Mouse (Mus musculus) brain, embryonic 14.5 days (tissue): ENCODE results near the gene Cep350. TPM values are rescaled to one million over a fixed set of nuclear protein-coding genes. Genes with fewer than 3 reads are reported as not detected.
"Not testable (repeated sequence)": the region's sequence is repeated elsewhere in the genome, so short reads cannot be mapped to it uniquely, and the experiment has no call there.

ENCODE experiments used
- DNase-seq: peaks from one replicate; pipeline ENCODE4 v3.0.0-alpha.2; 2011; ENCODE audit warnings: low read depth
- CTCF ChIP-seq: fragments of 200-500 bp; IDR thresholded peaks from 2 replicates; pipeline ENCODE4 v1.5.1; 2012; ENCODE audit warnings: inconsistent platforms, mild to moderate bottlenecking, moderate library complexity, borderline replicate concordance; ENCODE audit not compliant: insufficient read depth, insufficient read length; ENCODE audit errors: extremely low read depth
- POLR2A ChIP-seq: fragments of 200-500 bp; IDR thresholded peaks from 2 replicates; pipeline ENCODE4 v1.6.1; 2012; ENCODE audit warnings: mild to moderate bottlenecking, inconsistent platforms, borderline replicate concordance; ENCODE audit not compliant: poor library complexity, insufficient read depth, insufficient read length, severe bottlenecking; ENCODE audit errors: extremely low read depth
- polyA plus RNA-seq: library from polyadenylated mRNA; depleted of rRNA; stranded (reverse); fragments of >200 nt; gene quantifications from 2 replicates; pipeline ENCODE4 v1.2.3, GENCODE M21; 2012

Cep350 gene
- polyA plus RNA-seq, 1 experiment: 14.0 TPM

DNA sequence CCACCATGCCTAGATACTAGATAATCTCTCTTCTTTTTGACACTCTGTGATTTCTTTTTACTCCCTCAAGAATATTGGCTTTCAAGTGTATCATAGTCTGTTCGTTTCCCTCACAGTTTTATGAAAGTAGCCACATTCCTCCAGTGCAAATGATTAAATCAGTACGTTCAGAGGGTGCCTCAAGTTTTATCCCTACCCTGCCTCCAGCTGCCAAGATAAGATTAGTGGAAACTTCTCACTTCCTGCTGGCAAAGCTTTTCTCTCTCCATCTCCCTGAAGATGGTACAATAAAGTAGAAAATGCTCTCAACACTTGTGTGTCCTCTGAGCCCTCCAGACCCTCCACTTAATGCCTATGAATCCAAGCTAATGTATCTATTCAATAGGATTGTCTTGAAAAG is 1.9 kb upstream of the Cep350 start:
- DNase-seq: no peak
- TF ChIP-seq POLR2A (no peak), CTCF (no peak)

DNA sequence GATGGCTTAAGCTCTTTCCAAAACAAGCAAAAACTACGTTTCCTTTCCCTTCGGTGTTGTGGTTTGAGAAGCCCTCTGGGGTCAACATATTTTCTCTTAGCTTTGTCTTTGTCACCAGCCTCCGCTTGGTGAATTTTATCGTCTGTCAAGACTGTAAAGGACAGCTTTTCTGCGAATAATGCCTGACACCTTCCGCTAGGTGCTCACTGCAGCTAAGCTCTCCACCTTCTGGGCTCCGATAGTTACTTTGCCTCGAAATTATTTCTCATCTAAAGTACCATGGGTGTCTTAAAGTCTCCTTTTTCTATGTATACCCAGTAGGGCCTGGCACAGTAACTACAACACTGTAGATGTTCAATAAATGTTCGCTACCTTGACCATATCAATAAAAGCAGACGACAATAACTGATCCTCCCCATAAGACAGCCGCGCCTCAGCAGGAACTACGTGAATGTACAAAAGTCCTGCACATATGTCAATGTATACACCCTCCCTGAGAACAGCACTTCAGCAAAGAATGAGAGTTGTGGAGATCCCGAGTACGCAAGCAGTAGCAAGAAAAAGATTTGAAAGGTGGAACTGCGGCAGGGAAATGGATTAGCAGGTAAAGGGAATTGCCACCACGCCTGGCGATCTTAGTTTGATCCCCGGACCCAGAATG is 794 bp upstream of the Cep350 start:
- no peak for TF ChIP-seq CTCF
- no peak for TF ChIP-seq POLR2A
- DNase-seq: peak; percentile 50

DNA sequence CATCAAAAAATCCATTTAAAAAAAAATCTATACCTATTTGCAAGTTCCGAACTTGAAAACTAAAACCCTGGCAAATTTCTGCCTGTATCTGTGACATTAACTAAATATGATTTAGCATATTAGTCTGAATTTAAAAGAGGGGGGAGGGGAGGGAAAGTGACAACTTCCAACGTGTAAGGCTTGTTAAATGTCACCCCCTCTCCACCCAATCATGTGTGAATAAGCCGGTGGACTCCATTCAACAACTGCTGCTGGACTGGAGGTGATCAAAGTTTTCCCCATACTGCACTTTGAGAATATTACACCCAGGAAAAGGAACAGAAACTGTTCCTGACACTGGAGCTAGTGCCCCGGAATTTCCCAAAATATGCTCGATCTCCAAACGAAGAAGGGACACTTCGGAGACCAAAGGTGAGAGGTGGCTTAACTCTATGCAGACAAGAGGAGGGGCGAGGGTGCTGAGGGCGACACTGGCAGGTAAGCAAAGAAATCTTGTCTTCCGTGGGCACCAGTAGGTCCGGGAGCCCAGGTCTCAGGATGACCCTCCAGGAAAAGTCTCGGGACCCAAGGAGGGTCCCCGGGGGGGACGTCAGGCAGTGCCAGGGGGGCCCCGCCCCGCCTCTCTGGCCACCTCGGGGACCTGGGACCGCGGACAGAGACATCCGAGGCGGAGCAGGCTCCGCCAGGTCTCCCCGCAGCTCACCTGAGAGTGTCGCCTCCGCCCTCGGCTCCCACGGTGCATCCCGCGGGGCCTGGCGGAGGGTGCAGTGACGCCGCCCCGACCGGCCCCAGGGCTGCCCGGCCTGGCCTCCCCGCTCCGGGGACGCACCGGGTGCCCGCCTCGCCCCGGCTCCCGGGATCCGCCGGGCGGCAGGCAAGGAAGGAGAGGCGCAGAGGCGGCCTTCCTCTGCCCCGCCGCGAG is 648 bp downstream of the Cep350 start:
- DNase-seq: peak; percentile 30
- TF ChIP-seq POLR2A (no peak), CTCF (no peak)

DNA sequence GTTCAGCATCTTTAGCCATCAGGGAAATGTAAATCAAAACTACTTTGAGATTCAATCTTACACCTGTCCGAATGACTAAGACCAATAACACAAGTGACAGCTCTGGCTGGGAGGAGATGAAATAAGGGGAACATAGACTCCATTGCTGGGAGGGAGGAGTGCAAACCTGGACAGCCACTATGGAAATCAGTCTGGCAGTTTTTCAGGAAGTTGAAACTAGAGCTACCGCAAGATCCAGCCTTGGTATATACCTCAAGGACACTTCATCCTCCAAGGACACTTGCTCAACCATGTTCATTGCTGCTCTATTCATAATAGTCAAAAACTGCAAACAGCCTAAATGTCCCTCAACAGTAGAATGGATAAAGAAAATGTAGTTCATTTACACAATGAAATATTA is 23.9 kb downstream of the Cep350 start:
- no peak for TF ChIP-seq CTCF
- TF ChIP-seq POLR2A: no peak
- no peak for DNase-seq

DNA sequence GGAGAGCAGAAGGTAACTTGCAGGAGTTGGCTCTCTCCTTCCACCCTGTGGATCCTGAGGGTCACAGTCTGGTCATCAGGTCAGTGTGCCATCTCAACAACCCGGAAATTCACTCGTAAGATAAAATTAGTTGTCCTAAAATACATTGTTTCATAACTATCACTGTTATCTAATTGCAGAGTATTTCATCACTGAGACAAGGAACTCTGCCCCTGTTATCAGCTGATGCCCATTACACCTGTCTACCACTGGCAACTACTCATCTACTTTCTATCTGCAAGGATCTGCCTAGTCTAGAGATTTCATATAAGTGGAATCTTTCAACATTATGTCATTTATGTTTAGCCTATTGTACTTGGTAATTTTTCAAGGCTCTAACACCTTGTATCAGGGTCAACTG is 28.7 kb downstream of the Cep350 start:
- no peak for DNase-seq
- TF ChIP-seq CTCF (no peak), POLR2A (no peak)

DNA sequence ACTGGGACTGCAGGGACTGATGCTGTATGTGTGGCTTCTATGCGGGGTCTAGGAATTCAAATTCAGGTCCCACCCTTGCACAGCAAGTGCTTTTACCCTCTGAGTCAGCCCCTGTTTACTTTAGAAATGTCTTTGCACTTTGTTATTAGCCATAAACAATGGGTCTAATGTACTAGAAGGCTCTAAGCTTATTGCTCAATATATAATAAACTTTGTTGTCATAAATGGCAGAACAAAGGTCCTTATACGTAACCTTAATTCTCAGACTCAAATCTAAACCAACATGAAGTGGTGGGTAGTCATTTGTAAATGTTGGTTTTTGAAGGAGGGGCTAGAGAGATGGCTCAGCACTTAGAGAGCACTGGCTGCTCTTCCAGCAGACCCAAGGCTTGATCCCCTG is 35.6 kb downstream of the Cep350 start:
- no peak for DNase-seq
- TF ChIP-seq CTCF: no peak
- TF ChIP-seq POLR2A: no peak

DNA sequence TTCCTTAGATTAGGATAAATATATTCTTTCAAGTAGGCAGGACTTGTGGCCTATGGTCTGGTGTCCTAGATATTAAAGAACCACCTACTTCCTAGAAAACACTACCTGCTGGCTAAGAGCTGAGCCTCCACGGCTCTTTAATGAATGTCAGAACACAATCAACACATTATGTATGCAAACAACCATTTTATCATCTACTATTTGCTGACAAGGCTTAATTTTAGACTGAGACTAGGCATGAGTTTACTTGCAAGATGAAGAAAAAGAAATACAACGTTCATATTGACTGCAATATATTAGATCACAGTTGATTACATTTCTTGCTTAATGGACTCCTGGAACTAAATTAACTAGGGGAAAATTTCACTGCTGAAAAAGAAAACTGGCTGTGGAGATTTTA is 38.4 kb downstream of the Cep350 start:
- TF ChIP-seq POLR2A (no peak), CTCF (no peak)
- DNase-seq: no peak

DNA sequence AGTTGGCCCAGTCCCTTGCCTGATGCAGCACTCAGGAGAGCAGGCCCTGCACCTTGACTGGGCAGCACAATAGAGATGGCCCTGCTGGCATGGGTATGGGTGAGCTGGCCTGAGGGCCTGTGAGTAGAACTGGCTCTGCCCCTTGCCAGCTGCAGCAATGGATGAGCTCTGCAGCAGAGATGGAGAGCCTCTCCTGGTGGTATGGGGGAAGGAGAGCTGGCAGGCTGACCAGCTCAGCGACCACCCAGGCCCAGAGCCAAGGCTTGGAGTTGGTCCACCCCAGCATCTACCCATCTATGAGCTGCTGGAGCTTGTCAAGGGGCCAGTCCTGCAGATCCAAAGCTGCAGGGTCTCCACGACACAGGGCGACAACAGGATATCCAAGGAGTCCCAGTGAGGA is 69.5 kb downstream of the Cep350 start:
- TF ChIP-seq POLR2A (no peak), CTCF (no peak)
- no peak for DNase-seq

DNA sequence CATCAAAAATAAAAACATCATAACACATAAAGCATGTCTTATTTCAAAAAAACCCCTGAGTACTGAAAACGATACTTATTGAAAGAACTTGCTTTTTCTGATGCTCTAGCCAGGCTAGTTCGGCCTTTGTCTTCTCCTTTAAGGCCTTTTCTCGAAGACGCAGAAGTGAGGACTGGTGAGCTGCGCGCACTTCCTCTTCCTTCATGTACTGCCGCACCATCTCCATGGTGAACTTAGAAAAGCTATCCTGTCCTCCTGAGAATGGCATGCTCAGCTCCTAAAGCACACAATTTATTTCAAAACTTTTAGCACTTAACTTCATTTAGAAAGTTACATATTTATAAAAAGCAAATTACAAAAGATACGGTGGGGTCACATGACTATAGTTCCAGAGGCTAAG is 71.7 kb downstream of the Cep350 start:
- TF ChIP-seq CTCF: no peak
- TF ChIP-seq POLR2A: no peak
- DNase-seq: no peak

DNA sequence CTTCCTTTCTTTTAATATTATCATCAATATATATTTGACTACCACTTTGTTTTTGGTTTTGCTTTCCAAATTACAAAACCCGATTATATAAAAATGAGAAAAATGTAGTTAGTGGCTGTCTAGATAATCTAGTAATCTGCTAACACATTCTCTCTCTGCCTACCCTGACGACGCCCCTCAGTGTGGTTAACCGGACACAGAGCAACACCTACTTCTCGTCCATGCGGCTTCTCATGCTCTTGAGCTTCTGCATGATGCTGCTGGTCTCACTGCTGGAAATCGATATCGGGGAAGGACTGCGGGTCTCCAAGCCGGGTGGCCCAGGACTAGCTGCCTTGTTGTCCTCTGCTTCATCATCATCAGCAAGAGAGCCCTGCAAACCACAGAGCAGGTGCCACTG is 78.7 kb downstream of the Cep350 start:
- TF ChIP-seq CTCF (no peak), POLR2A (no peak)
- no peak for DNase-seq

DNA sequence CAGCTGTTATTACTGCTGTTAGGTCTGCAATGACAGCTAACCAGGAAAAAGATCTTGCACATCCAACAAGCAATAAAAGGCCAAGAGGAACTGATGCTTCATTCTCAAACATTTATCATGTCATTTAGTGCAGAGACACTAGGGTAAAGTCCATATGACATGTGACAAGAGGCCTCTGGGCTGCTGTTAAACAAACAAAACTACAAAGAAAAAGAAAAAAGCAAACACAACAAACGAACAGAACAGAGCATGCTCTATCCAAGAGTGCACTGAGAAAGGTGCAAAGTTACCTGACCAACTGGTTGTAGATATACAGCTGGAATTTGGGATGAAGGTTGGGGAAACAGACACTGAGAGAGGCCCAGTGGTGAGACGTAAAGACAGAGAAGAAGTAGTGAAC is 86.2 kb downstream of the Cep350 start:
- TF ChIP-seq POLR2A: no peak
- TF ChIP-seq CTCF: no peak
- no peak for DNase-seq

DNA sequence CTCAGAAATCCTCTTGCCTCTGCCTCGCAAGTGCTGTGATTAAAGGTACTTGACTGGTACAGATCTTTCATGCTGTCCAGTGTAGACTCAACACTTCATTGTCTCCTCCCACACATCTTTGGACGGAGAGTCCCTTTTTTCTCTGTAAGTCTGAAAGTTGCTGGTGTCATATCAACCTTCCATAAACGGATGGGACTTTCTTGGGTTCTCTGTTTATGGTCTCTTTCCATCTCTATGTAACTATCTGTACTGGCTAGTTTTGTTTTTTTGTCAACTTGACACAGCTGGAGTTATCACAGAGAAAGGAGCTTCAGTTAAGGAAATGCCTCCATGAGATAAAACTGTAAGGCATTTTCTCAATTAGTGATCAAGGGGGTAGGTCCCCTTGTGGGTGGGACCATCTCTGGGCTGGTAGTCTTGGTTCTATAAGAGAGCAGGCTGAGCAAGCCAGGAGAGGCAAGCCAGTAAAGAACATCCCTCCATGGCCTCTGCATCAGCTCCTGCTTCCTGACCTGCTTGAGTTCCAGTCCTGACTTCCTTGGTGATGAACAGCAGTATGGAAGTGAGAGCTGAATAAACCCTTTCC is 90.3 kb downstream of the Cep350 start:
- DNase-seq: not testable (repeated sequence)
